Mouse (Mus musculus) right cerebral cortex, postnatal 25 days (tissue): ENCODE data around the gene Ier5l.
A peak's percentile ranks its signal among the peaks of the same experiment; 100 is the strongest.

ENCODE experiments used
- DNase-seq: peaks from one replicate; pipeline ENCODE4 v3.0.0; 2022

Gene Ier5l

DNA sequence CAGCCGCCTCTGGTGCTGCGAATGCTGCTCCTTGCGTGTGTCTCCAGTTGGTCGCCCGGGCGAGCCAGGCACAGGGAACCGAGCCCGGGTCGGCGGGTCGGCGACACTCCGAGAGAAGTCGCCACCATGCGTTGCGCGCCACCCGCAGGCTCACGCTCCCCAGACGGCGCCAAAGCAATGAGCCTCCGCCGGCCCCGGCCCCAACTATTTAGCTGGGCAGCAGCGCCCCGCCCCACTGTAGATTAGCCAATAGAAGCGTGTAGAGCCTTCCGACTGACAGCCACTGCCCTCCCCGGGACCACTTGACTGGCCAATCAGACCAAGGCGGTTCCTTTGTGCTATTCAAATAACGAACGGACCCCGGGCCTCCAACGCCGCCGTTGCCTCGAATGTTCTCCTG is at the start of gene Ier5l:
TSS of gene Ier5l (minus strand) at position 181 of the 400 bp plus-strand sequence.
- peak; percentile 94 for DNase-seq

DNA sequence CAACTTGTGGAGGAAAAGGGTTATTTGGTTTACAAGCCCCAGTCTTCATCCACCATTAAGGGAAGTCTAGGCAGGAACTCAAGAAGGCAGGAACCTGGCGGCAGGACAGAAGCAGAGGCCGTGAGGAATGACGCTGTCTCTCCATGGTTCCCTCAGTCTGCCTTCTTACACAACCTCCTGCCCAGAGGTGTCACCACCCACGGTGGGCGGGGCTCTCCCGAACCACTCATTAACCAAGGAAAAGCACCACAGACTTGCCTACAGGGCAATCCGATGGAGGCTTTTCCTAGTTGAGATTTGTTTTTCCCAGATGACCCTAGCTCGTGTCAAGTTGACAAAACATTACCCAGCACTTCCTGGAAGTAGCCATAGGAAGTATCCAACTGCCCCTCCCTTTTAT is 49.7 kb upstream of the Ier5l start:
- no peak for DNase-seq

DNA sequence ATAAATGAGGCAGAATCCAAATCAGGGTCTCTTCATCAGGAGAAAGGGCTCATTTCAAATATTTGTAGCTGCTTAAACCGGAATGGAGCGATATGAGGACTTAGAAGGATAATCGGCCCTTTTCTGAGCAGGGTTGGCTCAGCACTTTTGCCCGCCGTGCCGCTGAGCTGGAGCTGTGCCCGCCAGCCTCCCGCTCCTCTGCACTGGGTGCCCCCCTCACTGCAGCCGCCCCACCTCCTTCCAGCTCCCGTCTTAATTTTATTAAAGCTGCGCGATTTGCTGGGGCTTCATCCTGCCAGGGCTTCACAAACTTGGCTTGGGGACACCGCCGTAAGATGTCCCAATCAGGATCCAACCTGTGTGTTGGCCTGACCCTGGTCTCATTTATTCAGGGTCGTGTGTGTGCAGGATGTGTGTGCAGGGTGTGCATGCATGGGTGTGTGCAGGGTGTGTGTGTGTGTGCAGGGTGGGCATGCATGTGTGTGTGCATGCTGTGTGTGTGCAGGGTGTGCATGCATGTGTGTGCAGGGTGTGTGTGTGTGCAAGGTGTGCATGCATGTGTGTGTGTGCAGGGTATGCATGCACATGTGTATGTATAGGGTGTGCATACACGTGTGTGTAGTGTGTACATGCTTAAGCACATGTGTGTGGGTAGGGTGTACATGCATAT is 36.8 kb upstream of the Ier5l start:
- no peak for DNase-seq

DNA sequence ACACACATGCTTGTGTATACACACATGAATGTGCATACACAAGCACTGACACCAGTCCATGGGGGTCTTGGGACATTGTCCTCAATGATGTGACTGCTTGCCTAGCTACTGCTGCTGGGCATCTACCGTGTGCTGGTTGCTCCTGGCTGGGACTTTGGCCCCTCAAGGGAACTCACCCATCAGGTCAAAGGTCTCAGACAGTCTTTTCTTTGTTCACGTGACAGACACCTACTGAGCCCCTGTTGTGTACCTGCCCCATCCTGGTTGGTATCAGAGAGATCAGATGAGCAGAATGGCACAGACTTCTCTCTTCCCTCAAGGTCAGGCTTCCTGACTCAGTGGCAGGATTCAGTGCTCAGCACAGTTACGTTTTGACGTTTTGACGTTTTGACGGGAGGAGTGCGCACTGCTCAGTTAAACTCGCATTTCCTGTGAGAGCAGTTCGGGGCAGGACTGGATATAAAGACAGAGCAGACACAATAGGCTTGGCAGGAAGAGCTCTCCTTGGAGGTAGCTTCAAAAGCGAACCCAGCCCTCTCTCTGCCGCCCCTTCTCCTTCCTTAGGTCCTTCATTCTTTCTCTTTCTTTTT is 33.2 kb upstream of the Ier5l start:
- DNase-seq = no peak

DNA sequence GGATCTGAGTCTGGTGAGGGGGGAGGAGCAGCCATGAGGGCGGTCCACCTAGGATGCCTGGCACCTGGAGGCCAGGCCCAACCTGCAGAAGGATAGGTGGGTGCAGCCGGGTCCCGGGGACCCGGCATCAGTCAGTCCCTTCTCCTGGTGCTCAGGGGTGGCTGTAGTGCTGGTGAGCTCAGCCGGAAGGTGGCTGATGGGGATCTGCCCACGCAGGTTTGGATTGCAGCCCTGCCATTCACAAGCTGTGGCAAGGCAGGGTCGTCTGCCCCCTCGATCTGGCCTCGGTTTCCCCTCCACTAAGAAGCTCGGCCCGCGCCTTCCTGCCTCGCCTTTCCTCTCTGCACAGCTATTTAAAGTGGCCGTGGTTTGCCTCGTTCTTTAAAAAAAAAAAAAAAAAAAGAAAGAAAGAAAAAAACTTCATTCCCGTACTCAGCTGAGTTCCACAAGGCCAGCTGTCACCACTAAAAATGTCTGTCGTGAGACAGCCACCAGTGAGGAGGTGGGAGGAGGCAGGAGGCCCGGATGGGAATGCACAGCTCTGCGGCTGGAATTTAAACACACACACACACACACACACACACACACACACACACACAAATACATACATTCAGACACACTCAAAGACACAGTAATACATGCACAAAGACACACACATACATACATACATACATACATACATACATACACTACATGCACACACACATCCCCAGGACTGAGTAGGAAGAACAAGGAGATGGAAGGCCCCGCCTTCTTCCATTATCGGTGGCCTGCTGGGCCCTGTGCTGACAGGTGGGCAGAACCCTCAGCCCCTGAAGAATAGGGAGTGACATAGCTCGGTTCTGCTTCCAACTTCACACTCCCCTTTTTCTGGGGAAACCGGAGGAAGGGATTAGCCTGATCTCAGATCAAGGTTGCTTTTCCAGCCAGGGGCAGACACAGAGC is 29.9 kb upstream of the Ier5l start:
- peak; percentile 73 for DNase-seq

DNA sequence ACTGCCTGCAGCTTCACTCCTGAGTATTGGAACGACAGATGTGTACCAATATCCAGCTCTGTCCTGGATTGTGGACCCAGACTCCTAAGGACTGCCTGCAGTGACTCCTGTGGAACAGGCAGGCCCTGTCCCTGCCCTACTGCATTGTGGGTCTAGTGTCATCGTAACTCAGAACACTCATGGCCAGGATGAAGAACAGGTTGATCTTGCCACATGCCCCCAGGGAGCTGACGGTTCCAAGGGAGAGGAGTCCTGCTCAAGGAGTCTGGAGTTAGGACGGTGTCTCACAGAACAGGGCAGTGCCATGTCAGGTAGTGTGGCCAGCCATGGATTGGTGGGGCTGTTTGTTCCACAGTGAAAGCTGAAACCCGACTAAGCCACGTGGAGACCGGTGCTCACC is 27.7 kb upstream of the Ier5l start:
- DNase-seq = no peak

DNA sequence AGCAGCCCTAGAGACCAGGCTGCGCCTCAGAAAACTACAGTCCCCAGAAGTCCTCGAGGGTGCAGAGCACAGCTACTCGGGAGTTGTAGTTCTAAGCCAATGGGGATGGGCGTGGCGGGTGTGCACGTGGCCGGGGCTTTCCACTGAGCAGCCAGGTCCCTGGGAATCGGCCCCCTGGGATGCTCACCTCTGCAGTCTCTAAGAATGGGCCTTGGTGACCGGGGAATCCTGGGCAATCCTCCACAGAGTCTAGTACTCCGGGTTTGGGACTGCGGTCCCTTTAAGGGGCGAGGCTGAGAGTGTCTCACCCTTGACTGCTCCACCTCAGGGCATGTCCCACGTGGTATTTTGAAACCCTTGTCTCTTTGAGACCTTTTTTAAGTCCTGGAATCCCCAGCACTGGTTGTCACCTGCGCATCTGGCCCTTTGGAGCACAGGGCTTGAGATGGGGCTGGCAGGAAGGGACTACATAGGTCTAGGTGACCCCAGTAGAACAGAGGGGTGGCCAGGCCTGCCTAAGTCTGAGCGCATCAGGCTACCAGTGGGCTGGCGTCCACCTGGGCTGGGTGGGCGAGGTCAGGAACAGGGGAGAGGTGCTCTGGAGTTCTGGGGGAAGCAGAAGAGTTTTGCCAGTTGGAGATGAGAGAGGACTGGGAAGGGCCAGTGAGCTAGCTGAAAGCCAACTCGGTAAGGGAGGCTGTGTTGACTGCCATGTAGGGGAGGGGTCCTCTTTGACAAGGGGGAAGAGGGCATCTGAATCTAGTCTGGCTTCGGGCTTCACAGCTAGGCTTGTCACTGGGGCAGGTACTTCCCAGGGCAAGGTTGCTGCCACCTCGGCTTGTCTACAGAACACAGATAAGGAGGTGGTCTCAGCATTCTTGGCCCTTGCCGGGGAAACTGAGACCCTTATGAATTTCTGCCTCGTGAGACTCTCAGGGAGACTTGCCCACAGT is 22.2 kb upstream of the Ier5l start:
- peak; percentile 64 for DNase-seq

DNA sequence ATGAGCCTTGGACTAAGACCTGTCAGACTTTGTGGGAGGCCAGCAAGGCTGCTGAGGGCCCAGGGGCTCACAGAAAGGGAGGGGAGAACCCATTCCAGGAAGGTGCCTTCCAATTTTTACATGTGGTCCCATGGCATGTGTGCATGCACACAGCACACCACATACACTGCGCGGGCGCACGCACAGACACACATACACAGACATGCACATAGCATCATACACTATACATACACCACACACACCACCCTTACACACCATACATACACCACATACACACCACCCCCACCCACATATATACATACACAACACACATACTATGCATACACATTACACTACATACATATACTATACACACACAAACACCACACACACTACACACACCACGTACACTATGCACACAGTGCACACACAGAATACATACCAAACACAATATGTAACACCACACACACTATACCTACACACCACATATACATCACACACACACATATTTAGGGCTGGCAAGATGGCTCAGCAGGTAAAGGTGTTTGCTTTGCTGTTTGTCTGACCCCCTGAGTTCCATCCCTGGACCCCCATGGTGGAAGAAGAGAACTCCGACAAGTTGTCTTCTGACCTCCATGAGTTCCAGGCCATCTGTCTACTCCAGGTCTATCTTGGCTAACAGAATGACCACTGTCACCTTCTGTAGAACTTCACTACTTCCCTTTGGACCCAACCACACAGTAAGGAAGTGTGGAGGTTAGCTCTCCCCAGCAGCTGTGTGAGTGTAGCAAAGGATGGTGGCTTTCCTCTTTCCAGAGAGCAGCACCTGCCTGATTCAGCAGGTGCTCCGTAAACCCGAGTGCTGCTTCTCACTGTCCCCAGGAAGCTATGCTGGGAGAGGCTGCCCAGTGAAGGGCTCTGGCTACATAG is 21.2 kb upstream of the Ier5l start:
- no peak for DNase-seq

DNA sequence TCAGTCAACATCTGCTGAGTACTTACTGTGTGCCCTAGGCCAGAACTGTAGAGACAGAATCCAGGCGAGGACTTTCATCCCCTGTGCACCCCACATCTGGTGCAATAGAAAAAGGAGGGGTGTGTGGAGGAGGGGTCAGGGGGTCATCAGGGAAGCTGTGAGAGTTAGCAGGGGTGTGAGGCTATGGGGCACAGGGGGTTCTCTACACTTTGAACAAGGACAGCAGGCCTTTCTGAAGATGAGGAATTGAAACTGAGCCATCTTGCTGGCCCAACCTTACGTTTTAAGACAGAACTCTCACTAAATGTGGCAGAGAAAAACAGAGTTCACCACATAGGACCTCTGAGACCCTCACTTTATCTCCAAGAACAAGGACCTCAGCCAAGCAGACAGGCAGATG is 16.4 kb upstream of the Ier5l start:
- DNase-seq = no peak

DNA sequence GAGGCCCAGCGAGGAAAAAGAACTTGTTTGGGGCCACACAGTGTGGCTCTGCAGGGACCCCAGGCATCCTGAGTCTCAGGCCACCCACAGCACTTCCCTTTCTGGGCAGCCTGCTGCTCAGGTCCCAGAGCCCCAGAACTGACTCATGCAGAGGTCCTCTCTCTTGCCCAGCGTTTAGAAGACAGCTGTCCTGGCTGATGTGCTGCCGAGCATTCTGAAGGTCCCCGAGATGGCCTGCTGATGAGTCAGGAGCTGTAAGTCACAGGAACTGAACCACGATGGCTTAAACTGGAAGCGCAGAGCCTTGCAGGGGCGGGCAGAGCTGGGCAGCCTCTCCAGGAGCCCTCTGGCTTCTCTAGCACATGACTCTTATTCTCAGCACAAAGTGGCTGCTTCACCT is 13.6 kb upstream of the Ier5l start:
- no peak for DNase-seq

DNA sequence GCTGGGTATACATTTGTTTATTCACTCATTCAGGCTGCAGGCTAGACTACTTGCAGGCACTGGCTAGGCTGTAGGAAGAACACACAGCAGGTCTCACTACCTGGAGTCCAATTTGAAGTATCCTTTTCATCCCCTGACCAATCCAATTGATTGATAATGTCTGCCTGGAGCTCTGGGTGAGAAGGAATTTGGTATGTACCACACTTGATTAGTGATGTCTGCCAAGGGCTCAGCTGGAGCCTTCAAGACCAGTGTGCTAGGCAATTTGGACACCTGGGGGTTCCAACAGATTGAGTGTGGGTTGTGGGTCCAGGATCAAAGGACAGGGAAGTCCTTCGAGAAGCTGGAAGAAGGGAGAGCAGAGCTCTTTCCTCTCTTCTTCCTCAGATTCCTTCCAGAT is 4.5 kb upstream of the Ier5l start:
- DNase-seq = no peak

DNA sequence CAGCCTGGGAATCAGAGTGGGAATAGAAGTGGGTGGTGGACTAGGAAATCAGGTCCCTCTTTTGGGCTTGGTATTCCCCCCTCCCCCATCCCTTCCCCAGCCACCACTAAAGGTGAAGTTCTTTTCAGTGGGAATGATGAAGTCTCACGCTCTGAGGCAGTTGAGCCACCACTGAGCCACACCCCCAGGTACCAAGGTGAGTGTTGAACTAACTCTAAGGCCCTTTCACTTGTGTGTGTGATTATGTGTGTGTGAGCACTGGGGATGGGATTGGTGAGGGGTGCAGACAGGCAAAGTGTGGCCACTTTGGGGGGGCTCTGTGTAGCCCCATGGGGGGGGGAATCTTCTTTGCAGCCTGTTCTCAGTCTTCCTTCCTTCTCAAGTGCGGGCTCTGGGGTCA is 2.2 kb upstream of the Ier5l start:
- no peak for DNase-seq

DNA sequence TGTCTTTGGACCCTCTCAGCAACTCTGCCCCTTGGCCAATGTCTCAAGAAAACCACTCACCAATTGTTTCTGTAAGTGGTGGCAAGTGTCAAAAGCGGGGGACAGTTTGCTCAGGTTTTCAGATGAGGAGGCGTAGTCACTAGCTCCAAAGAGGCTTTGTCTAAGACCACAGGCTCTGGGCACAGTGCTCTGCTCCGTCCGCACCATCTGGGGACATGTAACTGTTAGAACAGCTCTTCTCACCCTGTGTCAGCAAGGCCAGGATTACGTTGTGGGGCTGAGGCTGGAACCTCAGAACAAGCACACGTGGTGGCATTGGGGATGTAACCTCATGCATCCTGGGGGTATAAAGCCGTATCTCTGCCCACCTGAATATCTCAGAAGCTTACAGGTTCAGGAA is 1.4 kb upstream of the Ier5l start:
- DNase-seq = no peak

DNA sequence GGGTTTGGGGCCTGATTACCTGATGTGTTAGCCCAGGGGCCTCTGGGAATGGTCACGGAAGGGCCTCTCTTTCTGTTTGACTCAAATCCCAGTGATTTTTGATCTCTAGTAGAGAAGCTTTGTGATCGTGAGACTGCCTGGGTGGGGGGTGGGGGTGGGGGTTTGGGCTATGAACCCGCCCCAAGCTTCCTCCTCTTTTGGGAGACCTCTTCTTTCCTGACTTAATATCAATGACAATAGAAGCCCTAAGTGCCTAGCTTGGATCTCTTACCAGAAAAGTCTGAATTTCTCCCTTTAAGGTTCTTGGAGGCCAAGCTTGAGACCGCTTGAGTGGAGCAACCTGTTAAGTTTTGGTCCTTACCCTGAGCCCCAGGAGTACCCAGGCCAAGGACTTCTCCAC is 757 bp upstream of the Ier5l start:
- no peak for DNase-seq

DNA sequence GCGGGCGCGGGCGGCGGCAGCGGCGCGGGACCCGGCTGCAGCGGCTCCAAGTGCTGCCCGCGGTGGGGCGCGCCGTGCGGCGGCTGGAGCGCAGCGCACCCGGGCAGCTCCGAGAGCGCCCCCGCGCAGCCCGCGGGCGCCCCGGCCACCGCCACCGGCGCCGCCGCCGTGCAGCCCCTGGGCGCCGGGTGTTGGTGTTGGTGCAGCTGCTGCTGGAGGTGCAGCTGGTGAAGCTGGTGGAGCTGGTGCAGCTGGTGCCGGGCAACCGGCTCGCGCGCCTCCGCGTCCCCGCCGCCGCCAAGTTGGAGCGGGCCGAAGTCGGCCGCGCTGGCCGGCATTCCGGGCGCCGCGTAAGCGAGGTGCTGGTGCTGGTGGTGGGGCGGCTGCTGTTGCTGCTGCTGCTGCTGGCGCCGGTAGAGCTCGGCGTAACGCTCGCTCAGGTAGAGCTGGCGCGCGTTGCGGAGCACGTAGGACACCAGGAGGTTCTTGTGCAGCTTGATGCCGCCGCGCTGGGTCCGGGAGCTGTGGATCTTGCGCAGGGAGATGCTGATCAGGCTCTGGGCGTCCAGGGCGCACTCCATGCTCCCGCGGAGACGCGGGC is 488 bp downstream of the Ier5l start:
- no peak for DNase-seq

DNA sequence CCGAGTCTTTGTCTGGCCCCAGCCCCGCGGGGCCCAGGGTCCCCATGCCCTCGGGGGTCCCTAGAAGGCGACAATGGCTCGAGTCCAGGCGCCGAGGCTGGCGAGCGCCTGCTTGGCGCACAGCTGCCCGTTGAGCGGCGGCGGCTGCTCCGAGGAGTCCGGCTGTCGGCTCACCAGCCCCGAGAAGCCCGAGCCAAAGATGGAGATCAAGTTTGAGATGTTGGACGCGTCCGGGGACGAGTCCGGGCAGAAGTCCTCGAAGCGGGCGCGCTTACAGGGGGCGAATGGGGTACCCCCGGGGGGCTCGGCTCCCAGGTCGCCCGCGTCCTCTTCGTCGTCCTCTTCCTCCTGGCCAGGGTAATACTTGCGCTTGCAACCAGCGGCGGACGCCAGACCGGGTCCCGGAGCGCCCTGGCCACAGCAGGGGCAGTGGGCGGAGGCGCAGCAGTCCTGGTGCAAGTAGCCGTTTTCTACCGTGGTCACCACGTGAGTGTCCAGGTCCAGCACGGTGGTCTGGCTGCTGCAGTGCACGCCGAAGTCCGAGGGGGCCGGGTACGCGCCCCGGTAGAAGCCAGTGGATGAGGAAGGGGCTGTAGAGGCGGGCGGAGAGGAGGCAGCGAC is 1.2 kb downstream of the Ier5l start:
- DNase-seq = peak; percentile 48

DNA sequence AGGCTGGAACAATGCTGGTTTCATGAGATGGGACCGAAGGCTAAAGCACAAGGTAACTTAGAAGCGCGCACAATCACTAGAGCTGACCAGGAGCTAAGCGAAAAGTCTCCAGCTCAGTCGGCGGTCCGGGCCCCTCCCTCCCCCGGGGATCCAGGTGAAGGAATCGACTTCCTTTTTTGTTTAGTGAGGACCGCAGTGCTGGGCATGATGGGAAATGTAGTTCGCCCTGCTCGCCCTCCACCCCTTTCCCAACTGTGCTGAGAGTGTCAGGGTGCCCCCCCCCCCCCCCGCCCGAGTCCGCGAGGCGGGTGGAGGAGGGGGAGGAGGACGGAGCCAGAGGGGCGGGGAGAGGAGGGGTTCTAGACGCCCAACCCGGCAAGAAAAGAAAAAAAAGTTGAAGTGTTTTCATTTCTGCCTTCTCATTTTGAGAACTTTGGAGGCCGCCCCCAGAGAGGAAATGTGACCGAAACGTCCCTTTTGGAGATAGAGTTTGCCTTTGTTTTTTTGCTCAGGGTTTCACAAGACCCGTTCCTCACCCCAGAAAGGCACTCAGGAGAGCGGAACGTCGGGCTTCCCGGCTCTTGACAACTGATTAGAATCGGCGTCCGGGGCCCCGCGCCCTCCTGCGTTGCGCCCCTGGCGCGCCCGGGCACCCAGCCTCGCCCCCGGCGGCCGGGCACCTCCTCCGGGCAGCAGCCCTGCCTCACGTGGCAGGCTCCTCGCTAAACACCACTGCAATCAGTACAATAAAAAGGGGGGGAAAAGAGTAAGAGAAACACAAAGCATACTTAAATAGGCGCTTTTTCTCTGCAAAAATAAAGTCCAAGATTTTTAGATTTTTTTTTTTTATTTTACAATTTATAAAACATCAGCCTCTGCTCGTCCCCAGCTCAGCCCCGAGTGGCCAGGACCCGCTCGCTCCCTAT is 2.0 kb downstream of the Ier5l start:
- DNase-seq = peak; percentile 77

DNA sequence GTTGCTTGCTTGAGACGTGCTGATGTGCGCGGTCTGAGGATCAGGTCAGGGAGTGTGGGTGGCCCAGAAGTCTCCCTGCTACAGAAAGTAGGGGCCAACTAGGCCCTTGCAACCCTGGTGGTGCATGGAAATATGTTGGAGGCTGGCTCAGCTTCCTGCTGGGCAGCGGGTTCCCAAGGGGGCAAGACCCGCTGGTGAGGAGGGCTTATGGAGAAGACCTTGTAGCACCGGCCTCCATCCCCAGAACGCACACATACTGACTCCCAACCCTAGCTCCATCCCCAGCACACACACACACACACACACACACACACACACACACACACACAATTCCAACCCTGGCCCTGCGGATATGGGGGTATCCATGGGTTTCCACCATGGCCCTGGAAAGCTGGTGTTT is 3.0 kb downstream of the Ier5l start:
- DNase-seq = no peak

DNA sequence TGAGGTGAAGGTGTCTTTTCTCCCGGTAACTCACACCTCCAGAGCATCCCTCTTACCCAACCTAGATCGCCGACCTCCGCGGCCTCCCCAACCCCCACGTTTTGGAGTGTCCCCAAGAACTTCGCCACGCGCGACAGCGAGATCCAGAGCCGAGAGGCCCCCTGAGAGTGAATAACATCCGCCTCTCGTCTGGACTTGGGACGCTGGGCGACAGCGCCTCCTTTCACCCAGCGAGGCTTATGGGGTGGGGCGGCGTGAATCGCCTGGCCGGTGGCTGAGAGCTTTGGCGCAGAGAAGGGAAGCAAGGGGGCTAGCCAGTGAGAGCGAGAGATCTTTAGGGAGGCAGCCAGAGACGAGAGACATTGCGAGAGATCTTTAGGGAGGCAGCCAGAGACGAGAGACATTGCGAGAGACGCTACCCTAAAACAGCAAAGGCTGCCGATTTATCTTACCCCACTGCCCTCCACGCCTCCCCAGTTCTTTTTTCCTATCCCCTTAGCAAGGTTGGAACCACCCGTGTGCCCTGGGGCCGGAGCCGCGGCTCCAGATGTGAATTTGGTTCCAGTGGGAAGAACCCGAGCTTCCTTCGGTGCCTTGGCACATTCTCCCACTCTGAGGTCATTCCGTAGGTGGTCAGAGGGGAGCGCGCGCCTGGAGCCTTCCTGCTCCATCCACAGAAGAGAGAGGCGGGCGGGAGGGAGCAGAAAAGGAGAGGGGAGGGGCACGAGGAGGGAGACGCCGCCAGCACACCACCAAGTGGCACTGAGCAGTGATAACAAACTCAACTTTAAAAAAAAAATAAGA is 3.7 kb downstream of the Ier5l start:
- peak; percentile 65 for DNase-seq
